Mouse (Mus musculus) heart, embryonic 11.5 days (tissue): Measurements from ENCODE around the gene Rasgrp2. TPM values are rescaled to one million over a fixed set of nuclear protein-coding genes. Genes with fewer than 3 reads are reported as not detected.

Experiments
- ATAC-seq: fragments of 200-750 bp; cut with Nextera tagmentation; replicated peaks from 2 replicates; pipeline ENCODE4 v1.8.0; 2017; ENCODE audit warnings: moderate library complexity; ENCODE audit not compliant: insufficient number of reproducible peaks, low FRiP score, low TSS enrichment
- H3K27ac ChIP-seq: fragments of 300-500 bp; sonication (generic); 2 replicates; pipeline ENCODE4 v1.5.1; 2014; ENCODE audit warnings: mild to moderate bottlenecking, low read depth, low read length
- H3K27me3 ChIP-seq: fragments of 300-500 bp; sonication (generic); 2 replicates; pipeline ENCODE4 v1.6.1; 2014; ENCODE audit warnings: mild to moderate bottlenecking, low read length, mixed read lengths; ENCODE audit not compliant: control insufficient read depth, insufficient read depth
- H3K36me3 ChIP-seq: fragments of 300-500 bp; sonication (generic); 2 replicates; pipeline ENCODE4 v1.6.1; 2014; ENCODE audit warnings: mild to moderate bottlenecking, low read length, moderate library complexity, mixed read lengths; ENCODE audit not compliant: control insufficient read depth, insufficient read depth
- H3K4me1 ChIP-seq: fragments of 300-500 bp; sonication (generic); 2 replicates; pipeline ENCODE4 v1.6.1; 2014; ENCODE audit warnings: low read length; ENCODE audit not compliant: control insufficient read depth, insufficient read depth
- H3K4me2 ChIP-seq: fragments of 300-500 bp; sonication (generic); 2 replicates; pipeline ENCODE4 v1.6.1; 2014; ENCODE audit warnings: mild to moderate bottlenecking, moderate library complexity
- H3K4me3 ChIP-seq: fragments of 300-500 bp; sonication (generic); 2 replicates; pipeline ENCODE4 v1.5.1; 2014; ENCODE audit warnings: low read depth, low read length
- H3K9ac ChIP-seq: fragments of 300-500 bp; sonication (generic); 2 replicates; pipeline ENCODE4 v1.6.1; 2014; ENCODE audit warnings: mild to moderate bottlenecking, low read depth, low read length, moderate library complexity
- H3K9me3 ChIP-seq: fragments of 300-500 bp; sonication (generic); replicated peaks from 2 replicates; pipeline ENCODE4 v1.6.1; 2016; ENCODE audit warnings: low read length; ENCODE audit not compliant: control insufficient read depth
- WGBS: fragments of 180-500 bp; shearing (Covaris S2); extraction: QIAGEN DNeasy Blood & Tissue Kit; methylation state at CpG from one replicate; pipeline ENCODE4 v1.1.7; 2014; ENCODE audit not compliant: insufficient replicate concordance; 5-methylcytosine and 5-hydroxymethylcytosine counted together
- polyA plus RNA-seq: library from polyadenylated mRNA; unstranded; fragments of >200 nt; fragmentation: Nextera tagmentation; extraction: Ambion mirVana; gene quantifications from 2 replicates; pipeline ENCODE4 v1.2.1, GENCODE M21; 2014

The Rasgrp2 gene
- polyA plus RNA-seq, 1 experiment from 2014 or later, result 42.7 TPM

DNA sequence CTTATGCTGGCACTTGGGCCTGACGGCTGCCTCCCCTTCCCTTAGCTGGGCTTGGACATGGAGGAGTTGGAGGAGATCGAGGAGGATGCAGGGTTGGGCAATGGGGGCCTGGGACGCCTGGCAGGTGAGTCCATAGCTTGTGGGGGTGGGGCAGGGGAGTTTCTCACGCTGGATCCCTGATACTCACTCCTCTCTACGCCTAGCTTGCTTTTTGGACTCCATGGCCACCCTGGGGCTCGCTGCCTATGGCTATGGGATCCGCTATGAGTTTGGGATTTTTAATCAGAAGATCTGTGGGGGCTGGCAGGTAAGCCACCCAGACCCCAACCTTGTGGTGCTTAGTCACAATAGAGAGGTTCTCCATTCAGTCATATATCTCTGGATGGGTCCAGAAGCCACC lies 13.3 kb upstream of the Rasgrp2 start:
- peak overlapping the region; percentile 90 for H3K27ac ChIP-seq
- peaks cover 7% of the 10 kb centered on the region; the same call in 1 of the 2 replicates for H3K36me3 ChIP-seq
- ATAC-seq, result no peak
- H3K4me1 ChIP-seq, result peaks cover 40% of the 10 kb centered on the region
- H3K9me3 ChIP-seq, result no peaks in the 10 kb centered on the region
- peak overlapping the region; percentile 71 for H3K9ac ChIP-seq
- peak overlapping the region; percentile 82 for H3K4me2 ChIP-seq
- peak overlapping the region; percentile 48 for H3K4me3 ChIP-seq
- H3K27me3 ChIP-seq, result no peaks in the 10 kb centered on the region
- 72% methylated on average over 7 of the region's 7 CpGs for WGBS

DNA sequence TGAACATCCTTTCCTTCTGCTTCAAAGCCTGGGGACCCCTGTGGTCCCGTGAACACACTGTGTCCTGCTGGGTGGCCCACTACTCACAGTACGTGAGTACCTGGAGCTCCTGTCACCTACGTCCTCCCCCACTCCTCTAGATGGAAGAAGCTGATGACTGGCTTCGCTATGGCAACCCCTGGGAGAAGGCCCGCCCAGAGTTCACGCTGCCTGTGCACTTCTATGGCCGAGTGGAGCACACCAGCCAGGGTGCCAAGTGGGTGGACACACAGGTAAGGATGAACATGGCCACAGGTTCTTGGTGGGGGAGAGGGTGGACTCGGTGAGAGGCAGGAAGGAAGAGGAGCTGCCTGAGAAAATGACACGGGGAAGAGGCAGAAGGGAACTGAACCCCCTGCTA lies 12.9 kb upstream of the Rasgrp2 start:
- Histone ChIP-seq H3K4me2 (peak overlapping the region; percentile 82), H3K9me3 (no peaks in the 10 kb centered on the region), H3K36me3 (peaks cover 7% of the 10 kb centered on the region; the same call in 1 of the 2 replicates), H3K4me1 (peaks cover 40% of the 10 kb centered on the region), H3K9ac (peak overlapping the region; percentile 4; the same call in 1 of the 2 replicates), H3K27ac (no peak overlapping the region), H3K27me3 (no peaks in the 10 kb centered on the region), H3K4me3 (peak overlapping the region; percentile 48; the same call in 1 of the 2 replicates)
- no peak for ATAC-seq
- 56% methylated on average over 9 of the region's 9 CpGs for WGBS

GRCm38 (mm10) chr19:6388006-6388405 lies 11.1 kb upstream of the Rasgrp2 start:
- H3K9me3 ChIP-seq, result no peaks in the 10 kb centered on the region
- H3K9ac ChIP-seq, result no peak overlapping the region
- no peak overlapping the region for H3K4me2 ChIP-seq
- H3K27me3 ChIP-seq, result no peaks in the 10 kb centered on the region
- no peak overlapping the region for H3K27ac ChIP-seq
- no peak for ATAC-seq
- 79% methylated on average over 13 of the region's 13 CpGs for WGBS
- peaks cover 30% of the 10 kb centered on the region for H3K4me1 ChIP-seq
- no peak overlapping the region for H3K4me3 ChIP-seq
- H3K36me3 ChIP-seq, result peaks cover 11% of the 10 kb centered on the region

- 0 out of 2 replicates have a peak, but pooled peaks have one; percentile 15 for ATAC-seq
- 13% methylated on average over 16 of the region's 16 CpGs for WGBS
- Histone ChIP-seq H3K9me3 (no peaks in the 10 kb centered on the region), H3K4me1 (peaks cover 15% of the 10 kb centered on the region), H3K4me2 (peak overlapping the region; percentile 56), H3K36me3 (peaks cover 11% of the 10 kb centered on the region), H3K4me3 (peak overlapping the region; percentile 13; the same call in 1 of the 2 replicates), H3K27me3 (no peaks in the 10 kb centered on the region), H3K9ac (no peak overlapping the region), H3K27ac (no peak overlapping the region)
Measured at GRCm38 (mm10) chr19:6389803-6390202, 9.3 kb upstream of the Rasgrp2 start.

GRCm38 (mm10) chr19:6390251-6390650 lies 8.9 kb upstream of the Rasgrp2 start:
- Histone ChIP-seq H3K9ac (no peak overlapping the region), H3K4me1 (peaks cover 15% of the 10 kb centered on the region), H3K9me3 (no peaks in the 10 kb centered on the region), H3K27ac (no peak overlapping the region), H3K4me2 (no peak overlapping the region), H3K4me3 (no peak overlapping the region), H3K27me3 (no peaks in the 10 kb centered on the region), H3K36me3 (peaks cover 11% of the 10 kb centered on the region)
- ATAC-seq, result no peak
- 51% methylated on average over 6 of the region's 6 CpGs for WGBS

DNA sequence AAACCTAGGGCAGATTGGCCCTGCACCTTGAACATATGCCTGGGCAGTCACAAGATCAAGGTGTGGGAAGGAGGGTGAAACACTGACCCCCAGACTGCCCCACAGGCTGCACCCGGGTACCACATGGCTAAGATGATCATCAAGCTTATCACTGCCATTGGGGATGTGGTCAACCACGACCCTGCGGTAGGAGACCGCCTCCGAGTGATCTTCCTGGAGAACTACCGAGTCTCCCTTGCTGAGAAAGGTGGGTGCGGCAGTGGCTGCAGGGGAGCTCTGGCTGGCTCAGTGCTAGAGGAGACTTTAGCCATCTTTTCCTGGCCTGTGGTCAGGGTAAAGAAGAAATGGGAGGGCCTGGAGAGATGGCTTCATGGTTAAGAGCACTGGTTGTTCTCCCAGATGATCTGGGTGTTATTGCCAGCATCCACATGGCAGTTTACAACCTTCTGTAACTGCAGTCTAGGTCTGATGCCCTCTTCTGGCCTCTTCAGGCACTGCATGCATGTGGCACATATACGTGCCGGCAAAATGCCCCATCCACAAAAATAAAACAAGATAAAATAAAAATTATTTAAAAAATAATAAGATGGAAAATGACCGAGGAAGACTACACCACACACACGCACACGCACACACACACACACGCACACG lies 6.3 kb upstream of the Rasgrp2 start:
- WGBS, result 83% methylated on average over 14 of the region's 14 CpGs
- no peaks in the 10 kb centered on the region for H3K27me3 ChIP-seq
- no peak overlapping the region for H3K27ac ChIP-seq
- H3K9me3 ChIP-seq, result no peaks in the 10 kb centered on the region
- ATAC-seq, result no peak
- H3K9ac ChIP-seq, result no peak overlapping the region
- H3K4me2 ChIP-seq, result no peak overlapping the region
- peaks cover 6% of the 10 kb centered on the region for H3K4me1 ChIP-seq
- peaks cover 11% of the 10 kb centered on the region for H3K36me3 ChIP-seq
- H3K4me3 ChIP-seq, result no peak overlapping the region

DNA sequence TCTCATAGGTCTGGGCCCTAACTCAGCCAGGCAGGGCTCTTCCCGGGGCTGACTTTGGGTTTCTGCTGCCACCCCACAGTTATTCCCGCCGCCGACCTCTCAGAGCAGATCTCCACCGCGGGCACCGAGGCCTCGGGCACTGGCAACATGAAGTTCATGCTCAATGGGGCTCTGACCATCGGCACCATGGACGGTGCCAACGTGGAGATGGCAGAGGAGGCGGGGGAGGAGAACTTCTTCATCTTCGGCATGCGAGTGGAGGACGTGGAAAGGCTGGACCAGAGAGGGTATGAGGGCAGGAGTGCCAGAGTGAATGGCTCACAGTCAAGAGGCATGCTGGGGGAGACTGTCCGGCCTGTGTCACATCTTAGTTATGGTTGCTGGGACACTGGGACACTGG lies 5.5 kb upstream of the Rasgrp2 start:
- no peak for ATAC-seq
- Histone ChIP-seq H3K9me3 (no peaks in the 10 kb centered on the region), H3K4me2 (no peak overlapping the region), H3K9ac (no peak overlapping the region), H3K4me3 (no peak overlapping the region), H3K27me3 (no peaks in the 10 kb centered on the region), H3K36me3 (peaks cover 11% of the 10 kb centered on the region), H3K4me1 (peaks cover 9% of the 10 kb centered on the region), H3K27ac (no peak overlapping the region)
- 83% methylated on average over 16 of the region's 16 CpGs for WGBS

- no peak for ATAC-seq
- H3K9ac ChIP-seq, result no peak overlapping the region
- no peak overlapping the region for H3K4me2 ChIP-seq
- WGBS, result 87% methylated on average over 5 of the region's 5 CpGs
- no peak overlapping the region for H3K4me3 ChIP-seq
- H3K36me3 ChIP-seq, result peaks cover 3% of the 10 kb centered on the region
- H3K27me3 ChIP-seq, result peaks cover 11% of the 10 kb centered on the region
- H3K4me1 ChIP-seq, result peaks cover 17% of the 10 kb centered on the region
- H3K27ac ChIP-seq, result no peak overlapping the region
- H3K9me3 ChIP-seq, result no peaks in the 10 kb centered on the region
Measured at GRCm38 (mm10) chr19:6396237-6396636, 2.9 kb upstream of the Rasgrp2 start.
